Mouse (Mus musculus) thymus, adult 18-20 months (tissue): ENCODE measurements around the gene Tmem91.
"Not testable (repeated sequence)": the region's sequence is repeated elsewhere in the genome, so short reads cannot be mapped to it uniquely, and the experiment has no call there.

Source experiments
- DNase-seq, 2 experiments: peaks; one replicate each; pipeline ENCODE4 v3.0.0; 2022; ENCODE audit warnings: mixed read lengths in 2 of 2

The Tmem91 gene

DNA sequence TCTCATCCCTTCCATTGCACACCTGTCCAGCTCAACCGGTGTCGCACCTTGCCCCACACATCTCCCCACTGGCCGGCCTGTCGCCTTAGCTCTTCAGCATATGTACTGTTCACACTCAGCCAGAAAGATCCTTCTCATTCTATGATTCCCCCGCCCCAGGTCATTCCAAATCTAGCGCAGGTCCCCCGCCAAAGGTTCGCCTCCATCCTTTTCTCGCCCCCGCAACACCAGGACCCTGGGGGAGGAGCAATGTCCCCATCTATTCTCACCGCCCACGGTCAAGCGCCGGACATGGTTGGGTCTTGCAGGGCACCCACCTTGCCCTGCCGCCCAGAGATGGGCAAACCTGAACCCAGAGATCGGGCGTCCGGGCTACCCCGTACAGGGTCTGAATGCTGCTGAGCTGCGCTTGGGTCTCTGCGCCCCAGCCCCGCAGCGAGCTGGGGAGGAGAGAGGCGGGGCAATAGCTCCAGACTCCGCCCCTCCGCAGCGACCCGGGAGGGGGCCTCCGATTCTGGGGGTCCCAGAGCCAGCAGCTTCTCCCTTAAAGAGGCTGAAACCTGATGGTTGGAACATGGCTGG is at the start of gene Tmem91:
TSS of gene Tmem91 (minus strand) at position 448 of the 582 bp plus-strand sequence.
- DNase-seq, result no peak

DNA sequence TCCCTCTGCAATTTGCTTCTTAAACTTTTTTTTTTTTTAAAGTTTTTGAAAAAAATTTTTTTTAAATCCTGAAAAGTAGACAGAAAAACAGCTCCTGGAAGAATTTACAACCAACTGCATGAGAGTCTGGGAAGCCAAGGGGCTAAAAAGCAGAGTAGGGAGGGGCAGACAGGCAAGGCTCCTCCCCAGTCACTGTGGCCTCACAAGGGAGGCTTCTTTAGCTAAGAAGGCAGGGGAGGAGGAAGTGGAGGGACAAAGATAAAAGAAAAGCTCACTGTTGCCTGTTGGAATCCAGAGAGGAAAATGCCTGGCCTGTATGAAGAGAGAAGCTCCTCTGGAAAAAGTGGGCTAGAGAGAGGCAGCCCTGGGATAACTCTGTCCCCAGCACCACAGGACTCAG is 46.8 kb upstream of the Tmem91 start:
- not testable (repeated sequence) for DNase-seq

DNA sequence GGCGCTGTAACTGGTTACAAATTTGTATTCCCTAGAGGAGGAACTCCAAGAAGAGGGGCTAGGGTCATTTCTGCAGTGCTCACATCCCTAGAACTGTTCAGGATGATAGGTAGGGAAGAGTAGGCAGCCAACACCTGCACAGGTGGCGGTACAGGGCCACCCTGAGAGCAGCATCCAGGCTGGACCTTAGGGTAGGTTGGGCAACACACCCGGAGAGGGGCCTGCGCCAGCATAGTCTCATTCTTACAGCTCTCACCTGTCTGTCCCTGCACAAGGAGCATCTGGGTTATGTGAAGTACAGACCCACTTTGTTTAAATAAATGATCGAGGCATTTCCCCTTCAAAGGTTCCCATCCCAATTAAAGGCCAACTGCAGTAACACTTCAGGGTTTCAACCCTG is 45.8 kb upstream of the Tmem91 start:
- DNase-seq, result no peak

DNA sequence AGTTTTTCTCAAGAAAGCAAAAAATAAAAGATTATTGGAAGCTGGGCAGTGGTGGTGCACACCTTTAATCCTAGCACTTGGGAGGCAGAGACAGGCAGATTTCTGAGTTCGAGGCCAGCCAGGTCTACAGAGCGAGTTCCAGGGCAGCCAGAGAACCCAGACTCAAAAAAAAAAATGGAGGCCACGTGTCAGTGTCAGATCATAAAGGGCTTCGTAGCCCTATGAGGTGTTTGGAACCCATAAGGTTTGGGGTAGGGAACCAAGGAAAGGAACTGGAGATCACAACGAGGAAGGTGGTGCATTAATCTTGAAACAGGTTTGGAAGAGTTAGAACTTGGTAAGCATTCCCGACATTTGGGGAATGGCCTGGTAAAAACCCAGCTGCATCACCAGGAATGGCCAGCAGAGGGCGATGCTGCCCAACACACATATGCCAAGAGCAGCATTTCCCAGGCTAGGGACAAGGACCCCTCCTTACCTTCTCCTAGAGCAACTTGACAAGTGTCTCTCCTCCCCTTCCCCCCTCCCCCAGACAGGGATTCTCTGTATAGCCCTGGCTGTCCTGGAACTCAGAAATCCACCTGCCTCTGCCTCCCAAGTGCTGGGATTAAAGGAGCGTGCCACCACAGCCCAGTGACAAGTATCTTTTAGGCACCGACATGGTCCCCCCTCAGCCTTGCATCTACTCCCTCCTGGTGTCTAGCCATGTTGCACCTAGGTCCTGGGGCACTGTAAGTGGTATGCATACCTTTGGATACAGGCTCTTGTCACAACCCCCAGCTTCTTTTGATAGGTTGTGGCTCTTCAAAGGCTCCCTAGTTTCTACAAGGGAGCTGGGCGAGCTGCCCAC is 45.0 kb upstream of the Tmem91 start:
- peak in 1 of 2 experiments; percentile 54 for DNase-seq

DNA sequence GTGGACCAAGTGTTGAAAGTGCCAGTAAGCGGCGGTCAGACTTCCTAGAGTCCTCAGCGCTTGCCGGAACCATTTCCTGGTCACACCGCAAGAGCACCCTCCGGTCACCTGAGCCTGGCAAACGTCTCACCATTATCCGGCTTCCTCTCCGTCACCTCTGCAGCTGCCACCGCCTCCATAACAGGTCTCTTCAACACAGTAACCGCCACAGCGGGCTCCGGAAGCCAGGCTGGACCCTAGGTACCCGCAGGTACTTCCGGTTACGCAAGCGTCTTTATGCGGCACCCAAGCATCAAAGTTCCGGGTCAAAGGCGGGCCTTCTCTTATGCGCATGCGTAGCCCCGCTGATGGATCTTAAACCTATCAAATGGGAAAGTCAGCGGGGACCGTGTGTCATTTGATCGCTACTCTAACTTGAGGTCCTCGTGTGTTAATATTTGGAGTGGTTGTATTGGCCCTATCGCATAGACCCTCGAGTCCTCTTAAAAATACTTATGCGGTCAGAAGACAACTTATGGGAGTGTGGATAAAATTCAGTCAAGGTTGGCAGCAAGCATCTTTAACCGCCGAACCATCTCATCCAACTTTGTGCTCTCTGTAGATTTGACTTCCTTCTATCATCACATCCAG is 43.9 kb upstream of the Tmem91 start, which contains the start of gene Ccdc97:
TSS of gene Ccdc97 (minus strand) at position 301 of the 630 bp plus-strand sequence.
- DNase-seq, result peak; percentile 80 to 90

DNA sequence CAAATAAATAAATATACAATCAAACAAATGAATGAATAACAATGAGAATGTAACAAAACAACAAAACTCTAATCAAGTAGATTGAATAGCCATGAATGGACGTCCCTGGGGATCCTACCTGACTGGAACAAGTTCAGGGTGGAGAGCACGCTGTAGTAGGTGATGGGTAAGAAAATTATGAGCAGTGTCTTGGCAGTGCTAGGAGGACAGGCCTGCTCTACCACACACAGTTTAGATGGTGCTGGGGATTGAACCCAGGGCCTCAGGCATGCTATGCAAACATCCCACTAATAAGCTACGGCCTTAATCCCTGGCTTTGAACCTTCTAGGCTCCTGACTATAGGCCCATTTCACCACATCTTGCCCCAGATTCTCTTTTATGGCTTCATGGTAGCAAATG is 42.5 kb upstream of the Tmem91 start:
- DNase-seq, result no peak

DNA sequence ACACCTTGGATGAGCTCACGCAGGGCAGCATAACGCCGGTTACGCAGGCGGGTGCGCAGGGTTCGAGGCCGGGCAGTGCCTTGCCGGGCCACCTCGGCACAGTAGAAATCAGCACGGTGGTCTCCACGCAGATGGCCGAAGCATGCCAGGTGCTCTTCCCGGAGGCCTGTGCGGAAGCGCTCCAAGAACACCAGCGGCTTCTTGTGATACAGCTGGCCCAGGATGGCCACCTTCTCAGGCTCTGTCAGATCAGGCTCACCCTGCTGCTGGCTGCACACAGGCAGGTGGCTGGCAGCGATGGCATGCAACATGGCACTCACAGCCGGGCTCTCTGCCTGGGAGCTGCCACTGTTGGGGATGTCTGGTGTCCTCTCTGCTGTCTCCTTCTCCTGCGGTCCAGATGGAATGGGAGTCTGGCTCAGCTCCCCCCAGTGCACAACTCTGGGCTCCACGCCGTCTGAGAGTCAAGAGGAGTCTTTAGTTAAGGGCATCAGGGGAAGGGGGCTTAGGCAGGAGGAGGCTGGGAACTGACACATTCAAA is 40.8 kb upstream of the Tmem91 start:
- no peak for DNase-seq

DNA sequence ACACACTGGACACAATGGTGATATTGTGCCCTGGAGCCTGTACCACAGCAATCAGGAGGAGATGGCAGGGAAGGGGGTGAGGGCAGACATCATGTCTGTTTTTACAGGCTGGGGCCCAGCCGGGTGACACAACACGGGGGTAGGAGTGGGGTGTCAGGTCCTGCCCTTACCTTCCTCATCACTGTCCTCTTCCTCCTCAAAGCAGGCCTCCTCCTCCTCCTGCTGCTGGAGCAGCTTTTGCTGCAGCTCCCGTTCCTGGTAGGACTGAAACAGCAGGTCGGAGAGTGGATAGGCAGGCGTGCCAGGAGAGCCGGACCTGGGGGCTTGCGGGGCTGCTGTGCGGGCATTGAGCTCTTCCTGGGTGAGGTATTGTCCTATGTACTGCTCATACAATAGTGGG is 39.6 kb upstream of the Tmem91 start:
- no peak for DNase-seq

DNA sequence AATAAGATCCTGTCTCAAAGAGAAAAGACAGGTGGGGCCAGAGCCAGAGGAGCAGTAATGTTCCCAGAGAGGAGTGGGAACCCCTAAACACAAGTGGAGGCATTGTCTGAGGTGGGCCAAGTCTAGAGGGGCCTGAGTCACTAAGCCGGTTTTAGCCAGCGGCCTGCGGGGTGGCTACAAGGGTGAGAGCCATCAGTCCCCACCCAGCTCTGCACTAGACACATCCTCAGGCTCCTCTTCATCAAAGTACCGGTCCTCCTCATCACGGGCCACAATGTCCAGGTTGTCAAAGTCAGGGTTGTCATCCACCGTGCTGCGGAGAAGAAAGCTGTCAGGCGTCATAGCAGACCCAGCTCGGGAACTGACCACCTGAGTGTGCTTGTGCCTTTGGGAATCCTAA is 37.8 kb upstream of the Tmem91 start:
- no peak for DNase-seq

DNA sequence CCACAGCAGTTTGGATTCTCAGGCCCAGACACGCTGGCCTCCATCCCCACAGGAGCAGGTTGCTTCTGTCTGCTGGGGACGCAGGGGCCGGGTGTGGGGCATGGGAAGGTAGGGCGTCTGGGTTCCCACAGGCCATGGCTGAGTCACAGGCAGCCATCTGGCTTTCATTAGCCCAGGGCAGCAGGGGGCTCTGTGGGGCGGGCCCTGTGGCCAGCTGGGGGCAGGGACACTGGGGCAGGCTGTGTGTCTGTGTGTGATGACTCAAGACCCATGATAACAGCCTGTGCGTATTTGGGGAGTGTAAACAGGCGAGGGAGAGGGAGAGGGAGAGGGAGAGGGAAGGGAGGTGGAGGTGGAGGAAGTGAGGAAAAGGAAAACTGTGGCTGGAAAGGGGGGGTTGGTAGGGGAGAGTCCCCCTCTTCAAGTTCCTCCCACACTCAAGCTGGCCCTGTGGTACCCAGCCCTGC is 36.8 kb upstream of the Tmem91 start:
- DNase-seq, result no peak

DNA sequence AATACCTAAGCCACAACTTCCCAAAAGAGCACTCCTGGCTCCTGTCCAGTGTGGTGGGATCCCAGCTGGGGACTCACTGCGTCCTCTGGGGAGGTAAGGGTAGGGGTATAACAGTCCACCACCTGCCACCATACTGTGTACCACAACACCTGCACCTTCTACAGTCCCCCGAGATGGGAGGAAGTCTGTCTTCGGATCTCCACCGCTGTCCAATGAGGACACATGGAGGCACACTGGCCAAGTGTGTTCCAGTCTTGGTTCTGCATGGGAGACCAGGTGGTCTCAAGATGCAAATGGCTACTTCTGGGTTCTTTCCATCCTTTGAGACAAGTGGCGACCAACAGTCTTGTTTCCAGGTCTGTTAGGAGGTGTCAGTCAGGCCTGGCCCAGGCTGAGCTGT is 36.2 kb upstream of the Tmem91 start:
- DNase-seq, result no peak

DNA sequence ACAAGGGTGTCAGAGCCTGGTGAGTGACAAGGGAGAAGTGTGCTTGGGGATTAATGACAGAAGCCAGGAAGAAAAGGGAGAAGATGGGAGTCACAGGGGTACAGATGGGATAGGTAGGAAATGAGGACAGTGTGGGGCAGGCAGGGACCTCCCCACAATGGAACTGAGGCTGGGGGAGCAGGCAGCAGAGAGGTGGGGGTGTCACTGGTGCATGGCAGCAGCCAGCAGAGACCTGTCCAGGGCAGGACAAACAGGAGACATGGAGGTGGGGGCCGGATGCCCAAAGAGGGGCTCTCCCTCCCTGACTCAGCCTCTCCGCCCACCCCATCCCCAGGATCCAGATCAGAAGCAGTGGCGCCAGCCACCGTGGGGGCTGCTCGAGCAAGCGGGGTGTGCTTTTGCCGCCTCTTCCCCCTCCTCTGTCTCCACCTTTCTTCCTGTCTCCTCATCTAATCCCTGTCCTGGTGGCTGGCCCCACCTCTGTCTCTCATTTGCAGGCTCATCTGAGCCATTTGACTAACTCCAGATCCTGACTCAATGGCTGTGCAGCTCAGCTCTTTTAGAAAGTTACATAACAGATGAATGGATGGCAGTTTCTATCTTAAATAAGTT is 35.7 kb upstream of the Tmem91 start:
- DNase-seq, result no peak

DNA sequence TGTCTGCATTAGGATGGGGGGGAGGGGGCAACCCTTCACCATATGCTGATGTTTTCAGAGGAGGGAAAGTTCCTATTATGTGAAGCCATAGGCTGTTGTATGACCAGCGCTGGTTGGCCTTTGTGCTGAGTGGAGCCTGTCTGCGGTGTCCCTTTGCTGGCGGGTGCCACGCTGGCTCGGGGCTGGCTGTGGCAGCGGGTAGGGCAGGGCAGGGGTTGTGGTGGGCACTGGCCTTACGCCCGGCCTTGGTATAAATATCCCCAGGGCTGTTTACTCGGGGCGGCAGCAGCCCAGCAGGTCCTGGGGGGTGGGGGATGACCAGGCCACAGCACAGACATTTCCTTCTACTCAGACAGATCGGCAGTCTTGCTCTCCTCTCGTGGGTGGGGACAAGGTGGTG is 35.0 kb upstream of the Tmem91 start:
- DNase-seq, result no peak

DNA sequence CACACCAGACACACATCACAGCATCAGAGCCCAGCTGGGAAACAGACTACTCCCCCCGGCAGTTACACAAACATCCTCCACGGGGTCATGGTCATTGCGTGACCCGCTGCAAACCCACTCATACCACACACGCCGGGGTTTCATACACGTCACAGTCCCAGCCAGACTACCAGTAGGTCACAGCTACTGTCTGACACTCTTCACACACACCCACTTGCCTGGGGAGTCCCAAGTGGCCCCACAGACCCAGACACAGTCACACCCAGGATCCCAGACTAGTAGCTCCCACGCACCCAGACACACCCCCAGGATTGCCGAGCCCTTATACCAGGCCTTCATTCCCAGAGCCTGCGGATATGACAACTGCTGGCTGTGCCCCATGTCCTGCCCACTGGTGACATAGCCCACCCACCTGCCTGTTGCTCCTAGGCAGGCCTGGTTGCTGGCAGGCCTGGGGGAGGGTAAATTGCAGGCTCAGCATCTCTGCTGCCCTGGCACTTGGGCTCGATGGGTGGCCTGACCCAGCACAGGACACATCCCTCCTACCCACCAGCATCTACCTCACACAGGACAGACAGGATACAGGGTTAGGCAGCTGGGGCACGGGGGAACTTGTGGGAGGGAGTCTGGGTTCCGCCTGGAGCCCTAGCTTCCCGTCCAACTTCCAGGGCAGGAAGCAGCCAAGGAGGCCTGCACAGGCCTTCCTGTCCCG is 32.8 kb upstream of the Tmem91 start:
- no peak for DNase-seq

DNA sequence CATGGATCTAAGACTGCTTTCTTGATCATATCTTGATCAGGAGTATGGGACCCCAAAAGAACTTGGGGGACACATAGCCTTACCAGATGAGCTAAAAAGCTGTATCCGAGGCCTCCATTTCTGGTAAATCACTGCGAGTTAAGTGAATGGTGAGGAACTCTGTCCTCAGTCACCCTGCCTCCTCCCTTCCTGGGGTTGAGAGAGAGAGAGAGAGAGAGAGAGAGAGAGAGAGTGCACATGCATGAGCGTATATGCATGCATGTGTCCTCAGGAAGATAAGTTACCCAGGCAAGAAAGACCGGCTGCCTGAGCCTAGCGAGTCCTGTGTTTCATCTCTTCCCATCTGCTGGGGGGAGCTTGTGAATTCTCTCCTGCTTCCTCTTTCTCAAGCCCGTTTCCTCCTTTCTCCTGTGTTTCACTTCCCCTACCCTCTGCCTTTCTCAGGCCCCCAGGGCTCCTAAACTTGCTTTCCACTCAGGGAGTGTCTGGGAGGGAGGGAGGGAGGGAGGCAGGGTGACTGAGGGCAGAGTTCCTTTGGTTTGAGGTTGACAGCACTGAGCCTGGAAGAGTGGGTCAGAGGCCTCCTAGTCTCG is 31.7 kb upstream of the Tmem91 start:
- no peak for DNase-seq

DNA sequence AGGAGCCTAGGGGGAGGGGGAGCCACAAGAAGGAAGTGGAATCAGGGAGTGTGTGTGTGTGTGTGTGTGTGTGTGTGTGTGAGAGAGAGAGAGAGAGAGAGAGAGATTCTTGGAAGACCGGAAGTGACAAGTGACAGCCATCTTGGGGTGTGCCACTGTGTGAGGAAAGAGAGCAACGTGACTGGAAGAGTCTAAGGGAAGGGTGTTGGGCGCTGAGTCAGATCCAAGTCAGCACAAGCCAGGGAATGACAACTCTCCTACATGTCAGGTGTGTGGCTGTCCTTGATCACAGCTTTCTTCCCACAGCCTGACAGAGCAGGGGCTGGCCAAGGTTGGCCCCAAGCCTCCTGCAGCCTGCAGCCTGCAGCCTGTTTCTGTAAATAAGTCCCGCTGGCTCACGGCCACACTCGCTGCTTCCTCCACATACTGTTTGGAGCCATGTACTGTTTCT is 30.9 kb upstream of the Tmem91 start:
- DNase-seq, result no peak

DNA sequence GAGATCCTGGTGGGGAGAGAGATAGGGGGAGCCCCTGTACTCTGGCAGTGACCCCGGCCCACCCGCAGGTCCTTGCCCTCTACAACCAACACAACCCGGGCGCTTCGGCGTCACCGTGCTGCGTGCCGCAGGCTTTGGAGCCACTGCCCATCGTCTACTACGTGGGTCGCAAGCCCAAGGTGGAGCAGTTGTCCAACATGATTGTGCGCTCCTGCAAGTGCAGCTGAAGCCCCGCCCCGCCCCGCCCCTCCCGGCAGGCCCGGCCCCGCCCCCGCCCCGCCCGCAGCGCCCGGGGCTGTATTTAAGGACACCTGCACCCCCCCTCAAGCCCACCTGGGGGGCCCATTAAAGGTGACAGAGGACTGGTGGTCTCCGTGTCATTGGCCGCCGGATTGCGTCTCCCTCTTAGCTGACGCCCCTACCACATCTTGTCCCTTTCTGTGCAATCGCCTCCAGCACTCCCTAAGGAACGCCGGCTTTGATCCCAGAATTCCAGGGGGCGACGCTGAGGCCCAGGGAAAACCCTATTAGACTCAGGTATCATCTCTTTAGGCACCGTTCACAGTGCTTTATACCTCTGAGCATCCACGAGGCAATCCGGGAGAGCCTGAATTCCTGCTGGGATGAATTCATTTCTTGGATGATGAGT is 29.9 kb upstream of the Tmem91 start:
- DNase-seq, result no peak

DNA sequence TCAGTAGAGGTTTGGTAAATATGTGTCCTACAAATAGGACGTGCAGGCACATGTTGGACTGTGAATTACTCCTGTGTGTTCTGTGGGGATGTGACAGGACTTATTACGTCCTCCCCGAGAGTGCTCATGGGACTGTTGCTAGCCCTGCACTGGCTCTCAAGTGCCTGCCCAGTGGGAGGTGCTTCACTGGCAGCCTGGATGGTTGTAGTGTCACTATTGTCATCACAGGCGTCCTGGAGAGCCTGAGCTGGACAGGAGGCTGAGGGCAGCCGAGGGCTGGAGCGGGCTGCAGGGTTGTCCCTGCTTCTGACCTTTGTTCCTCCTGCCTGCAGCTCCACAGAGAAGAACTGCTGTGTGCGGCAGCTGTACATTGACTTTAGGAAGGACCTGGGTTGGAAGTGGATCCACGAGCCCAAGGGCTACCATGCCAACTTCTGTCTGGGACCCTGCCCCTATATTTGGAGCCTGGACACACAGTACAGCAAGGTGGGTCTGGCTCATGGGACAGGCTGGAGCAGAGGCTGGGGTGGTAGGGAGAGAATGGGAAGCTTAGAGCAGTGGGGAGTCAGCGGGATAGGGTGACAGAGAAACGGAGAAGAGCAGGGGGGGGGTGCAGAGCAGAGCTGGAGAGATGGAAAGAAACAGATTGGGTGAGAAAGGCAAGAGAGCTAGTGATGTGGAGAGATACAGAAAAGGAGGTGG is 29.0 kb upstream of the Tmem91 start:
- no peak for DNase-seq

DNA sequence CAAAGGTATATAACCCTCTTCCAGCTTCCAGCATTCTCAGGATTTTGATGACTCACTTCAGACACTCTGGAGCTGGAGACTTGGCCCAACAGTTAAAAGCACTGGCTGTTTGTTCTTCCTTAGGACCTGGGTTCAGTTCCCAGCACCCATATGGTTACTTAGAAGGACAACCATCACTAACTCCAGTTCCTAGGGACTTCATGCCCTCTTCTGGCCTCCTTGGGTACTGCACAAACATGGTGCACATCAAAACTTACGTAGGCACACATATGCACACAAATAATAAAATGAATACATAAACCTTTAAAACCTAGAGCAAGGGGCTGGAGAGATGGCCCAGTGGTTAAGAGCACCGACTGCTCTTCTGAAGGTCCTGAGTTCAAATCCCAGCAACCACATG is 27.4 kb upstream of the Tmem91 start:
- DNase-seq, result no peak

DNA sequence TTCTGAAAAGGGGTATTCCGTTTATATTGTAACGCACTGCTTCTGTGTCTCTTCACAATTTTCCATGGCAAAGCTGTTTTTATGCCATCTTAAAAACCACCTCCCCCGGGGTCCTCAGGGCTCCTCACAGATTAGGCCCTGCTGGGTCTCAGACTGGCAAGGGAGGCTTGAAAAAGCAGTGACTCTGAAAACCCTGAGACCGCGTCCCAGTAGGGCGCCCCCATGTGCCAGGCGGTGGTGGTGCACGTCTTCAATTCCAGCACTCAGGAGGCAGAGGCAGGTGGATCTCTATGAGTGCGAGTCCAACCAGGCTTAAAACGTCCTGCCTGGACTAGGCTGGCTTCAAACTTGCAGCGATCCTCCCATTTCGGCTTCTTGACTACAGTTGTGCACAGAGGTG is 25.8 kb upstream of the Tmem91 start:
- no peak for DNase-seq

DNA sequence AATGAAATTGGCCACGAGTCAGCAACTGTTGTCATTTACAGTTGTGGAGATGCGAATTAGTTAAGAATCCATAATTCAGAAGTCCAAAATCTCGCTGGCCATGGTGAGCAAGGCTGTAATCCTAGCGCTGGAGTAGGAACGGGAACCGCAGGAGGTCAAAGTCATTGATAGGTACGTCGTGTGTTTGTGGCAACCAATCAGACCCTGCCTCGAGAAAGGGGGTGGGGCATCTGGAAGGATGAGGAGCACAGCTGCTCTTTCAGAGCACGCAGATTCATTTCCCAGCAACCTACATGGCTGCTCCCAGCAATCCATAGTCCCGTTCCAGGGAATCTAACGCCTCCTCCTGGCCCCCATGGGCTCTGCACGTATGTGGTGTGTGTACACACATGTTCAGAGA is 24.9 kb upstream of the Tmem91 start:
- DNase-seq, result no peak
